Mouse (Mus musculus) intestine, embryonic 15.5 days (tissue): ENCODE data around the gene Klf7. TPM values are rescaled to one million over a fixed set of nuclear protein-coding genes. Genes with fewer than 3 reads are reported as not detected.

Experiments used
- ATAC-seq: fragments of 200-750 bp; cut with Nextera tagmentation; 2 replicates; pipeline ENCODE4 v1.8.0; 2017; ENCODE audit warnings: moderate TSS enrichment, moderate library complexity
- H3K27ac ChIP-seq: fragments of 300-500 bp; sonication (generic); 2 replicates; pipeline ENCODE4 v1.5.1; 2015; ENCODE audit warnings: mild to moderate bottlenecking, inconsistent platforms
- H3K27me3 ChIP-seq: fragments of 300-500 bp; sonication (generic); replicated peaks from 2 replicates; pipeline ENCODE4 v1.6.1; 2015; ENCODE audit warnings: inconsistent platforms
- H3K36me3 ChIP-seq: fragments of 300-500 bp; sonication (generic); 2 replicates; pipeline ENCODE4 v1.6.1; 2015; ENCODE audit warnings: inconsistent platforms
- H3K4me1 ChIP-seq: fragments of 300-500 bp; sonication (generic); replicated peaks from 2 replicates; pipeline ENCODE4 v1.6.1; 2015; ENCODE audit warnings: inconsistent platforms
- H3K4me2 ChIP-seq: fragments of 300-500 bp; sonication (generic); replicated peaks from 2 replicates; pipeline ENCODE4 v1.6.1; 2015; ENCODE audit warnings: mild to moderate bottlenecking, inconsistent platforms
- H3K4me3 ChIP-seq: fragments of 300-500 bp; sonication (generic); replicated peaks from 2 replicates; pipeline ENCODE4 v1.5.1; 2015; ENCODE audit warnings: inconsistent platforms
- H3K9ac ChIP-seq: fragments of 300-500 bp; sonication (generic); 2 replicates; pipeline ENCODE4 v1.6.1; 2015; ENCODE audit warnings: inconsistent platforms
- H3K9me3 ChIP-seq: fragments of 300-500 bp; sonication (generic); 2 replicates; pipeline ENCODE4 v1.6.1; 2016; ENCODE audit warnings: inconsistent platforms
- WGBS: fragments of 180-500 bp; shearing (Covaris S2); methylation state at CpG from one replicate; pipeline ENCODE4 v1.1.7; 2015; 5-methylcytosine and 5-hydroxymethylcytosine counted together
- polyA plus RNA-seq: library from polyadenylated mRNA; unstranded; fragments of >200 nt; fragmentation: Nextera tagmentation; extraction: Ambion mirVana; gene quantifications from 2 replicates; pipeline ENCODE4 v1.2.1, GENCODE M21; 2015

The Klf7 gene
- polyA plus RNA-seq, 1 experiment from 2014 or later = 27.3 TPM

- Histone ChIP-seq H3K4me2 (no peak overlapping the region), H3K9ac (no peak overlapping the region), H3K4me1 (peaks cover 21% of the 10 kb centered on the region), H3K4me3 (no peak overlapping the region), H3K36me3 (no peaks in the 10 kb centered on the region), H3K27me3 (no peaks in the 10 kb centered on the region), H3K27ac (peak overlapping the region; percentile 61; the same call in 1 of the 2 replicates), H3K9me3 (no peaks in the 10 kb centered on the region)
- ATAC-seq = no peak
- 58% methylated on average over 4 of the region's 4 CpGs for WGBS
Observed at GRCm38 (mm10) chr1:64098800-64099199, 23.3 kb downstream of the Klf7 start.

- peak; percentile 88 for ATAC-seq
- Histone ChIP-seq H3K4me2 (peak overlapping the region; percentile 10; the same call in 1 of the 2 replicates), H3K9ac (no peak overlapping the region), H3K4me1 (peaks cover 21% of the 10 kb centered on the region), H3K27ac (peak overlapping the region; percentile 81), H3K4me3 (no peak overlapping the region), H3K27me3 (no peaks in the 10 kb centered on the region), H3K9me3 (no peaks in the 10 kb centered on the region), H3K36me3 (no peaks in the 10 kb centered on the region)
- whole genome bisulfite sequencing = 49% methylated on average over 6 of the region's 6 CpGs
Observed at GRCm38 (mm10) chr1:64097640-64098287, 24.3 kb downstream of the Klf7 start.

GRCm38 (mm10) chr1:64093018-64093417, 29.1 kb downstream of the Klf7 start:
- no peak overlapping the region for H3K4me3 ChIP-seq

DNA sequence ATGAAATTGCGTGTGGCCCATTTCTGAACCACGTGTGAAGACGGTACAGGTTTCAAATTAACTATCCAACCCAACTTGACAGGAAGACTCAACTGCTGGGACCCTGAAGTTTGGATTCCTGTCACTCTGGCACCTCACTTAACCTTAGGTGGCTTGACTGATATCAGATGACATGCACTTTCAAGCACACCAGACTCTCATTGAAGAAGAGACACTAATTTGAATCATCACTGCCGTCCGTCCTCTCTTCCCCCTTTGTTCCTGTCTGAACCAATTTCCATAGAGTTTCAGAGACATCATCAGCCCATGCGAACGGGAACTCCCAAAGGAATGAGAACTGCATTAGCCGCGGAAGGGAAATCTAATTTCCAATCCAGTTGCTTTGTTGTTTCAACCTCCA, 30.5 kb downstream of the Klf7 start:
- Histone ChIP-seq H3K36me3 (no peaks in the 10 kb centered on the region), H3K4me1 (peaks cover 20% of the 10 kb centered on the region), H3K9ac (no peak overlapping the region), H3K27ac (no peak overlapping the region), H3K9me3 (no peaks in the 10 kb centered on the region), H3K4me3 (no peak overlapping the region), H3K27me3 (no peaks in the 10 kb centered on the region), H3K4me2 (no peak overlapping the region)
- 87% methylated on average over 9 of the region's 9 CpGs for WGBS
- ATAC-seq = no peak

More at GRCm38 (mm10) chr1:64093018-64093417, 29.1 kb downstream of the Klf7 start:
- Histone ChIP-seq H3K9ac (no peak overlapping the region), H3K36me3 (no peaks in the 10 kb centered on the region), H3K4me1 (peaks cover 26% of the 10 kb centered on the region), H3K4me2 (no peak overlapping the region), H3K9me3 (no peaks in the 10 kb centered on the region), H3K27me3 (no peaks in the 10 kb centered on the region), H3K27ac (no peak overlapping the region)
- no peak for ATAC-seq
- 89% methylated on average over 5 of the region's 5 CpGs for WGBS

DNA sequence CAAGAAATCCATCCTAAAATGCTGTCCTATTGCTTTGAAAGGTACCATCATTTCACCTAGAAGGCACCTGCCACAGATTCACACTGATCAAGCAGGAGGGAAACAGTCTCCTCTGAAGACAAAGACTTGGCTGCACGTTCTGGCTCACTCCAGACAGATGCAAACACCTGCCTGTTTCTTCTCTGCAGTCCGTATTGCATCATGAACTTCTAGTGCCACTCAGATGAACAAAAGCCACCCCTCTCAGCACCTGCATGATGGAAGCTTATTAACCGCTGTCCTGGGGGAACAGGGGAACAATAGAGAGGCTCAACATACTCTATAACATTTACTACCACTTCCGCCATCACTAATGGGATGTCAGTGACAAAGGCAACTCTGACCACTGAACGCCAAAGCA, 31.5 kb downstream of the Klf7 start:
- Histone ChIP-seq H3K4me1 (peaks cover 18% of the 10 kb centered on the region), H3K36me3 (no peaks in the 10 kb centered on the region), H3K9me3 (no peaks in the 10 kb centered on the region), H3K4me3 (no peak overlapping the region), H3K27ac (no peak overlapping the region), H3K9ac (no peak overlapping the region), H3K27me3 (no peaks in the 10 kb centered on the region), H3K4me2 (no peak overlapping the region)
- ATAC-seq = no peak
- WGBS = 88% methylated on average over 5 of the region's 5 CpGs

DNA sequence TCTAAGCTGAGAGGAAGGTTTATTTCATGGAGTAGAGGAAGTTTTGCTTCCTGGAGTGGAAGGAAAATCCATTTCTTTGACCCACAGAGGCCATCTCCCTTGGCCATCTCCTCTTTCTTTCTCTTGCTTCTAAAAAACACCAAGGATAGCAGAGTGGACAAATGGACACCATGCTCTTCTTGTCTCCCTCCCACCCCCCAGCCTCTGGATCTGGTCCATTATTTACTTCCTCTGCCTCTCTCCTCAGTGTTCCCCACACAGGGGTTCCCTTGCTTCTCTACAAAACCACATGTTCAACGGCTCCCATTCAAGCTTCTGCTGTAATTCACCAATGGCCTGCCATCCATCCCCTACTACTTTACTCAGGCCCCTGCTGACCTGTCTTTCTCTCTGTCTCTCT, 32.4 kb downstream of the Klf7 start:
- peaks cover 18% of the 10 kb centered on the region for H3K4me1 ChIP-seq
- no peak overlapping the region for H3K4me2 ChIP-seq
- H3K27me3 ChIP-seq = no peaks in the 10 kb centered on the region
- H3K27ac ChIP-seq = no peak overlapping the region
- H3K4me3 ChIP-seq = no peak overlapping the region
- no peaks in the 10 kb centered on the region for H3K36me3 ChIP-seq
- no peaks in the 10 kb centered on the region for H3K9me3 ChIP-seq
- 68% methylated on average over 1 of the region's 1 CpGs for WGBS
- H3K9ac ChIP-seq = no peak overlapping the region
- ATAC-seq = no peak

DNA sequence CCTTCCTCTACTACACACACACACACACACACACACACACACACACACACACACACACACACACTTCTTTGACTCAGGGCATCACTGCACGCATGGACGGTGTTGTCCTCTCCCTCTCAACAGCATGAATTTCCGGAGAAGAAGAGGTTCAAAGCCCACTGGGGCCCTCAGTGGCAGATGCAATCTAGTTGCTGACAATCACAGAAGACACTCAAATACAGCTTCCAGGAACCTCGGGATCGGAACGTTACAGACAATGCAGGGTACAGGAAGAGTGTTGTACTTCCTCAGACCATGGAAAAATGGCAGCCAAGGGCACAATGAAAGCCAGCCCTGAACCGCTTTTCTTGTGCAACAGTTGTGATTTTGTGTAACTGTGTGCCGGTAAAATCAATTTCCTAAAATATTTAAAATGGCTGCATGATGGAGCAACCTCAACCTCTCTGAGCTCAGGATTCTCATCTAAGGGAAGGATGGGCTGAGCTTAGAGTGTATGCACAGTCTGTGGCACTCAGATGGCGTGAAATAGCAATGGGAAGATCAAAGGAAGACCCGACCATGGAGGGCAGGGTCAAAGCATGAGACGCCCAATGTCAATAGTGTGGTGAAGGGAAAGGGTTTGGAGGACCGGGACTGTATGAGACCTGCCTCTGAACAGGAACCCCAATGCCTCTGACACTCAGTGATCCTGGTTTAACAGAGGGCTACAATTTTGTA, 33.3 kb downstream of the Klf7 start:
- H3K27ac ChIP-seq = peak overlapping the region; percentile 62; the same call in 1 of the 2 replicates
- no peak overlapping the region for H3K4me3 ChIP-seq
- no peak overlapping the region for H3K9ac ChIP-seq
- no peaks in the 10 kb centered on the region for H3K9me3 ChIP-seq
- peaks cover 18% of the 10 kb centered on the region for H3K4me1 ChIP-seq
- WGBS = 67% methylated on average over 12 of the region's 12 CpGs
- peak overlapping the region; percentile 43 for H3K4me2 ChIP-seq
- peak; percentile 10; the same call in 1 of the 2 replicates for ATAC-seq
- no peaks in the 10 kb centered on the region for H3K27me3 ChIP-seq
- H3K36me3 ChIP-seq = no peaks in the 10 kb centered on the region

DNA sequence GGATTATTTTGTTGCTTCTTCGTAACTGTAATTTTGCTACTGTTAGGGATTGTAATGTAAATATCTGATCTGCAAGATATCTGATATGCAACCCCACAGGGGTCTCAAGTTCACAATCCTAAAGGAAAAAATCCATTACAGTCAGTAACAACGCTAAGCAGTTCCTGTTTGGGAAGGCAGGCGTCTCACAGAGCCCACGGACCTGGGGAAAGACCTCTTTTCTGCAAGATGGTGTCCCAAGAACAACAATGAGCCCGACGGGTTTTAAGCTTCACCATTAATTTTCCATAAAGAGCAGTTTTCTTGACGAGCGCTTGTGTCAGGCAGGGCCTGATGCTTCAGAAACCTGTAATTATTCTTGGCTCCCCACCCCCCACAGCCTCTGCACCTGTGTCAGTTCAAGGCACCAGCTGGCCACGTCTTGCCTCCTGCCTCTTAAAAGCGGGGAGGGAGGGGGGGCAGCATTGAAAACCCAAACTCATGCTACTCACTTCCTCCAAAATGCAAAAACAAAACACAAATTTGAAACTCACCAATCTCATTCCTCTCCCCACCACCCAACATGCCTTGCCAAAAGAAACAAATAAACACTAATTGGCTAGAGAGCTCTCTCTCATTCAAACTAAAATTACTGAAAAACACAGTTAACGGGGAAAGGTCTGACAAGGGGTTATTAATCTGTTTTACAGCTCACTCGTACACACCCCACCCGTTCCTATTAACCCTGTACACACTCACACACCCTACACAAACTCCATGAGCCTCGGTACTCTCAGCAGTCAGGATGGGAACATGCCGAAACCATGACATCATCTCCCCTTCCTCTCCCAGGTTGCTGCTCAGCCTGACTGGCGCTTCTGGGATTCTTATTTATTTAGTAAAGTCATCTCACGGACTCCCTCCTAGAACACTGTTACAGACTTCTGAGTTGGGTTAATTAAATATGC, 34.2 kb downstream of the Klf7 start:
- Histone ChIP-seq H3K36me3 (no peaks in the 10 kb centered on the region), H3K27ac (0 out of 2 replicates have a peak overlapping the region, but pooled peaks have one; percentile 62), H3K9me3 (no peaks in the 10 kb centered on the region), H3K27me3 (no peaks in the 10 kb centered on the region), H3K4me1 (peaks cover 18% of the 10 kb centered on the region), H3K9ac (no peak overlapping the region), H3K4me3 (no peak overlapping the region), H3K4me2 (peak overlapping the region; percentile 43)
- ATAC-seq = peak; percentile 91
- 19% methylated on average over 17 of the region's 17 CpGs for WGBS

DNA sequence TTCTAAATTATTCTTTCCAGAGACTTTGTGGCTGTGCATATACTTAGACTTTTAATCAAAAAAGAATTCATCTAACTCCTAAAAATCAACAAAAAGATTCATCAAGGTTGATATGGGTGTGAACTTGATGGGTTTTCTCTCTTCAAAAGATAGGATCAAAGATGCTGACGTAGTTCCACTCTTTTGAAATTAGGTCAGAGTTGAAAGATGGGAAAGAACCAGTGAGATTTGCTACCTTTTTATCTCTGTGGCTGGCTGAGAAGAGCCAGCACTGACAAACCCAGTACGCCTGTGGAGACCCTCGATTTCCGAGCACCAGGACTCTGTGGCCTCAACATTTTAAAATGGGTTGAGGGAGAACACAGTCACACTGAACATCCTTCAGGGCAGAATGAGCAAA, 36.2 kb downstream of the Klf7 start:
- no peak overlapping the region for H3K4me2 ChIP-seq
- no peak overlapping the region for H3K9ac ChIP-seq
- peaks cover 18% of the 10 kb centered on the region for H3K4me1 ChIP-seq
- WGBS = 90% methylated on average over 4 of the region's 4 CpGs
- H3K27ac ChIP-seq = no peak overlapping the region
- no peaks in the 10 kb centered on the region for H3K9me3 ChIP-seq
- no peak overlapping the region for H3K4me3 ChIP-seq
- H3K36me3 ChIP-seq = no peaks in the 10 kb centered on the region
- ATAC-seq = no peak
- no peaks in the 10 kb centered on the region for H3K27me3 ChIP-seq

- Histone ChIP-seq H3K36me3 (no peaks in the 10 kb centered on the region), H3K4me2 (no peak overlapping the region), H3K27me3 (no peaks in the 10 kb centered on the region), H3K9me3 (no peaks in the 10 kb centered on the region), H3K9ac (no peak overlapping the region), H3K4me3 (no peak overlapping the region), H3K27ac (no peak overlapping the region), H3K4me1 (peaks cover 18% of the 10 kb centered on the region)
- no peak for ATAC-seq
- 60% methylated on average over 4 of the region's 4 CpGs for WGBS
Observed at GRCm38 (mm10) chr1:64085361-64085760, 36.7 kb downstream of the Klf7 start.

DNA sequence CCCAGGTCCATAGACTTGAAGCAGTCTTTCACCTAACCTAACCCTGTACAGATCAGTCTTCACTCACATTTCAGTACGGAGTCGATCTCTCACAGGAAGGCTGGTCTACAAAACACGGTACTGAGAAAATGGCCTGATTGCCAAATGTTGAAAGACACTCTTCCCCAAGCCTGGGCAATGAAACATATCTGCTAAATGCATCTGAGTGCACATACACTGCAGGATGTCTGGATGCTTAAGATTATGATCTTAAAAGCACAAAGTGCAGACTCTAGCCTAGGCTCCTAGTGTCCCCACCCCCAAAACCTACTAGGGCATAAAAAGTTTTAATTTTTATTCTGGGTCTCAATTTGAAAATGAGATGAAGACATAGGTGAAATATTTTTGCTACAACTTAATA, 37.4 kb downstream of the Klf7 start:
- no peaks in the 10 kb centered on the region for H3K36me3 ChIP-seq
- H3K4me2 ChIP-seq = no peak overlapping the region
- H3K4me1 ChIP-seq = peaks cover 17% of the 10 kb centered on the region
- WGBS = 76% methylated on average over 3 of the region's 3 CpGs
- H3K27ac ChIP-seq = no peak overlapping the region
- no peak for ATAC-seq
- H3K4me3 ChIP-seq = no peak overlapping the region
- H3K27me3 ChIP-seq = no peaks in the 10 kb centered on the region
- no peaks in the 10 kb centered on the region for H3K9me3 ChIP-seq
- H3K9ac ChIP-seq = no peak overlapping the region

GRCm38 (mm10) chr1:64081791-64082190, 40.3 kb downstream of the Klf7 start:
- Histone ChIP-seq H3K4me1 (no peaks in the 10 kb centered on the region; the same call in 1 of the 2 replicates), H3K4me3 (no peak overlapping the region), H3K9me3 (no peaks in the 10 kb centered on the region), H3K4me2 (no peak overlapping the region), H3K9ac (no peak overlapping the region), H3K36me3 (peaks cover 7% of the 10 kb centered on the region; the same call in 1 of the 2 replicates), H3K27me3 (no peaks in the 10 kb centered on the region), H3K27ac (no peak overlapping the region)
- peak; percentile 70 for ATAC-seq
- 77% methylated on average over 1 of the region's 1 CpGs for WGBS
